In the genomic region with DNA sequence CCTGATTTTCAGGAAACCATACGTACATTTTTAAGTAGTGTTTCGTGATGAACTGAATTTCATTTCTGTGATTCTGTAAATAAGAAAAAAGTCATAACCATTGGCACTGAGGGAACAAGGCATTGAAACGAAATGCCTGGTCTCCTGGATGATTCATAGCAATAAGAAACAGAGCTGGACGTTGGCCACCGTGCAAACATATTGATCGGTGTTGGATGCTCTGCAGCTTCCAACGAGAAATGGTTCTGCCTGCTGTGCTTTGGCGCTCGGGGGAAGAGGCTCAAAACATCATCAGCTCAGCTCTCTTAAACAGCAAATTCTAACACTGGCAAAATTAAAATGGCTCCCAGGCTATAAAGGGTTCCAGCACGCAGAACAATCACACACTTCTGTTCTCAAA, we compare ENCODE assay signal across 31 mouse cellular contexts.
DNase-seq lines count a peak whose midpoint lies in the region; ATAC-seq and TF ChIP-seq lines count a peak whose summit lies in the region.
"Had no signal": no experiment of that assay in that cellular context is flagged by ENCODE, and none has a peak within 500 bp of the region (broad histone marks: within the 10 kb centered on the region; RNA-seq: fewer than 3 reads in every experiment).

No protein-coding gene starts in this region.

- no peak for TF ChIP-seq POLR2A in small intestine, adult 2 months (IDR thresholded peaks at IDR 0.05; ENCODE audit: low read depth, low read length)

- TF ChIP-seq CTCF in layer of hippocampus, adult 2 months (conservative IDR thresholded peaks at IDR 0.05), result no peak
- no peak for TF ChIP-seq CTCF in liver, postnatal 0 days (IDR thresholded peaks at IDR 0.05; ENCODE audit: low read depth)
- TF ChIP-seq CTCF in small intestine, adult 2 months (IDR thresholded peaks at IDR 0.05; ENCODE audit: extremely low read depth, insufficient read length, insufficient replicate concordance, low read depth, low read length), result no peak

- H3K36me3 ChIP-seq in liver, postnatal 0 days (replicated peaks; ENCODE audit: insufficient read depth, low read length), result no peaks in the 10 kb centered on the region
- no peaks in the 10 kb centered on the region for H3K36me3 ChIP-seq in small intestine, adult 2 months (ENCODE audit: control insufficient read depth, insufficient read depth, low read length)
- H3K36me3 ChIP-seq: embryonic facial prominence, embryonic 13.5 days; forebrain, embryonic 10.5 days; forebrain, embryonic 15.5 days; hindbrain, embryonic 13.5 days; limb, embryonic 13.5 days; neural tube, embryonic 12.5 days had no signal

- ATAC-seq in cerebellum, adult (ENCODE audit: insufficient number of reproducible peaks, low FRiP score, low TSS enrichment), result no peak
- ATAC-seq in liver, postnatal 0 days, result peak; percentile 87
- ATAC-seq: activated CD4-positive, CD25-positive, alpha-beta regulatory T cell, adult 4 months; forebrain, embryonic 15.5 days; midbrain, embryonic 16.5 days had no signal

- H3K4me2 ChIP-seq in liver, postnatal 0 days (ENCODE audit: low read depth, low read length), result peak overlapping the region; percentile 14; the same call in 1 of the 2 replicates
- H3K4me2 ChIP-seq: embryonic facial prominence, embryonic 13.5 days; forebrain, embryonic 15.5 days; heart, embryonic 11.5 days; hindbrain, embryonic 13.5 days; limb, embryonic 13.5 days; lung, embryonic 14.5 days; neural tube, embryonic 12.5 days had no signal

- no peak for TF ChIP-seq EP300 in liver, postnatal 0 days (IDR thresholded peaks at IDR 0.05; ENCODE audit: low read depth)

- H3K27ac ChIP-seq in layer of hippocampus, adult 2 months, result peak overlapping the region; percentile 67; the same call in 1 of the 2 replicates
- peak overlapping the region; percentile 59; the same call in 1 of the 2 replicates for H3K27ac ChIP-seq in liver, postnatal 0 days (ENCODE audit: low read depth)
- H3K27ac ChIP-seq in small intestine, adult 2 months (ENCODE audit: insufficient read depth, low read depth, low read length), result 0 out of 2 replicates have a peak overlapping the region, but pooled peaks have one; percentile 21
- H3K27ac ChIP-seq: embryonic facial prominence, embryonic 13.5 days; forebrain, embryonic 10.5 days; forebrain, embryonic 15.5 days; gastrocnemius, adult 2 months; hindbrain, embryonic 13.5 days; kidney, postnatal 0 days; limb, embryonic 13.5 days; liver, embryonic 14.5 days; neural tube, embryonic 12.5 days had no signal

- peaks cover 3% of the 10 kb centered on the region; the same call in 1 of the 2 replicates for H3K4me1 ChIP-seq in liver, postnatal 0 days (ENCODE audit: insufficient read depth)
- no peaks in the 10 kb centered on the region for H3K4me1 ChIP-seq in small intestine, adult 2 months (ENCODE audit: control insufficient read depth, insufficient read depth, insufficient read length, low read length)

- no peak overlapping the region for H3K4me3 ChIP-seq in layer of hippocampus, adult 2 months
- no peak overlapping the region for H3K4me3 ChIP-seq in liver, postnatal 0 days (ENCODE audit: low read depth, low read length)
- no peak overlapping the region for H3K4me3 ChIP-seq in small intestine, adult 2 months (ENCODE audit: low read depth, low read length)
- H3K4me3 ChIP-seq: embryonic facial prominence, embryonic 13.5 days; forebrain, embryonic 10.5 days; forebrain, embryonic 15.5 days; gastrocnemius, adult 2 months; hindbrain, embryonic 13.5 days; limb, embryonic 13.5 days; neural tube, embryonic 12.5 days had no signal

- no peak overlapping the region for H3K9ac ChIP-seq in liver, postnatal 0 days (replicated peaks)
- H3K9ac ChIP-seq: embryonic facial prominence, embryonic 13.5 days; forebrain, embryonic 15.5 days; hindbrain, embryonic 13.5 days; limb, embryonic 13.5 days; liver, embryonic 14.5 days; lung, embryonic 14.5 days; neural tube, embryonic 12.5 days had no signal

- no peaks in the 10 kb centered on the region for H3K9me3 ChIP-seq in liver, postnatal 0 days (ENCODE audit: low read length)
- H3K9me3 ChIP-seq: embryonic facial prominence, embryonic 13.5 days; forebrain, embryonic 10.5 days; forebrain, embryonic 15.5 days; hindbrain, embryonic 13.5 days; limb, embryonic 13.5 days; neural tube, embryonic 12.5 days had no signal

- DNase-seq in cerebellum, postnatal 10 days, result peak; percentile 49 to 67
- DNase-seq in layer of hippocampus, adult 2 months (ENCODE audit: low spot score in 2 of 2), result peak in 1 of 2 experiments; percentile 16
- DNase-seq in layer of hippocampus, postnatal 10 days (ENCODE audit: low spot score in 2 of 2), result no peak
- peak; percentile 51 for DNase-seq in liver, postnatal 0 days
- DNase-seq in liver, result no peak
- DNase-seq in embryo, embryonic 11 days, result no peak
- DNase-seq: adrenal gland, adult 2 months; adrenal gland, postnatal 36 days; cerebellum, adult 8-10 months; cerebellum, postnatal 36 days; gastrocnemius, adult 2 months; gastrocnemius, postnatal 36 days; heart, adult 18-20 months; heart, postnatal 36 days; kidney, postnatal 4 days; lung, embryonic 14.5 days; right cerebral cortex, postnatal 14 days had no signal

- no peaks in the 10 kb centered on the region for H3K27me3 ChIP-seq in liver, postnatal 0 days (ENCODE audit: insufficient read depth, low read length)
- H3K27me3 ChIP-seq in small intestine, adult 2 months (ENCODE audit: control insufficient read depth, insufficient read depth, low read length), result no peaks in the 10 kb centered on the region
- H3K27me3 ChIP-seq: CH12.LX; forebrain, embryonic 15.5 days; hindbrain, embryonic 13.5 days; neural tube, embryonic 12.5 days had no signal

- WGBS in liver, postnatal 0 days (ENCODE audit: insufficient replicate concordance), result 69% methylated on average over 10 of the region's 10 CpGs
- WGBS in small intestine, adult 2 months, result 40% methylated on average over 10 of the region's 10 CpGs

Comparison
In these comparisons a context has a peak if more than half of its experiments do, and no peak if none do; other contexts are left out.
1. DNase-seq: peak in cerebellum, postnatal 10 days (2 of 2) and liver, postnatal 0 days (single experiment); none in layer of hippocampus, postnatal 10 days (0 of 2), liver (single experiment) and embryo, embryonic 11 days (single experiment).
2. Peak in every context shown above with its lines, with median percentiles within 50 percentile points of each other: H3K27ac ChIP-seq.